Mouse (Mus musculus) ES-Bruce4 (cell line): ENCODE results near the gene Zbtb40.

Source experiments
- CTCF ChIP-seq: IDR thresholded peaks from one replicate; pipeline ENCODE4 v1.8.1; 2011; ENCODE audit warnings: low read depth, low read length
- POLR2A ChIP-seq: IDR thresholded peaks from one replicate; pipeline ENCODE4 v1.8.1; 2011; ENCODE audit warnings: low read length; ENCODE audit not compliant: insufficient read depth

DNA sequence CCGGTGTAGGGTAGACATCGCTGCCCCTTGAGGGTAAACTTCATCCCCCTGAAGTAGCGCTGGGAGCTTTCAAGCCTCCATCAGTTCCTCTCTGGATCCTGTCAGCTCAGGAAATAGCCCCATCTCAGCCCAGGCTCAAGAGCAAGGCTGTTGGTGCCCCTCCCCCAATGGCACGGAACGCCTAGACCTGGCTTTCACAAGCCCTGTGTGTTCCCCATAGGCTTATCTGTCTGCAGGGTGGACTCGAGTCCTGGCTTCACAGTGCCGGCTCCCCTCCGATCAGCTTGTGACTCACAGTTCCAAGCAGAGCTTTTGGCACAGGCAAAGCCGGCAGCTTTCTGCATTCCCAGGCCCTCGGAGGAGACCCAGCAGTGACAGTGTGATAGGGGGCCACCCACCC lies 47.8 kb upstream of the Zbtb40 start:
- TF ChIP-seq CTCF (no peak), POLR2A (no peak)
